Mouse (Mus musculus): ENCODE measurements around the gene Pramef20.
"Not testable (repeated sequence)": the region's sequence is repeated elsewhere in the genome, so short reads cannot be mapped to it uniquely, and the experiment has no call there.

Pramef20 gene

GRCm38 (mm10) chr4:144377911-144378310 is at the start of gene Pramef20:
TSS of gene Pramef20 (minus strand) at chr4:144377933.
- in situ Hi-C loops (cut with MboI, MseI): no loop called here

- in situ Hi-C loops (cut with MboI, MseI): no loop called here
Measured at GRCm38 (mm10) chr4:144424590-144424989, 46.9 kb upstream of the Pramef20 start.

- in situ Hi-C loops (cut with MboI, MseI): no loop called here
Measured at GRCm38 (mm10) chr4:144420644-144421043, 42.9 kb upstream of the Pramef20 start.

GRCm38 (mm10) chr4:144408290-144408689 is 30.6 kb upstream of the Pramef20 start, which contains the start of gene Pramef12:
TSS of gene Pramef12 (minus strand) at chr4:144408464.
- in situ Hi-C loops (cut with MboI, MseI): no loop called here

GRCm38 (mm10) chr4:144406261-144406660 is 28.5 kb upstream of the Pramef20 start:
- in situ Hi-C loops (cut with MboI, MseI): no loop called here

GRCm38 (mm10) chr4:144404456-144405086 is 26.8 kb upstream of the Pramef20 start:
- in situ Hi-C loops (cut with MboI, MseI): no loop called here

GRCm38 (mm10) chr4:144402712-144403111 is 25.0 kb upstream of the Pramef20 start:
- in situ Hi-C loops (cut with MboI, MseI): no loop called here

- in situ Hi-C loops (cut with MboI, MseI): no loop called here
Measured at GRCm38 (mm10) chr4:144396316-144396715, 18.6 kb upstream of the Pramef20 start.

GRCm38 (mm10) chr4:144357642-144358041 is 20.1 kb downstream of the Pramef20 start, which contains the start of gene Gm13119:
TSS of gene Gm13119 (plus strand) at chr4:144357942.
- in situ Hi-C loops (cut with MboI, MseI): not testable (repeated sequence)

GRCm38 (mm10) chr4:144335856-144336255 is 41.9 kb downstream of the Pramef20 start:
- in situ Hi-C loops (cut with MboI, MseI): not testable (repeated sequence)

- in situ Hi-C loops (cut with MboI, MseI): loop anchor here (5.0 kb wide), 1 partner anchor 338 kb away; the partner anchor contains the start of gene Pramef17 (in 2 of the 2)
Measured at GRCm38 (mm10) chr4:144329949-144330348, 47.8 kb downstream of the Pramef20 start, which contains the start of gene Gm13128. TSS of gene Gm13128 (plus strand) at chr4:144330249.
